In genomic region chr4:140750328-140750727, GRCm38 (mm10) we compare ENCODE assay signal across 8 mouse cellular contexts. TPM values are rescaled to one million over a fixed set of nuclear protein-coding genes. Genes with fewer than 3 reads are reported as not detected.
DNase-seq lines count a peak whose midpoint lies in the region; ATAC-seq lines count a peak whose summit lies in the region.

No protein-coding gene starts in this region.

- DNase-seq in heart, adult 18-20 months: no peak
- DNase-seq in intestine, embryonic 14.5 days (ENCODE audit: low spot score): peak; percentile 69
- no peak for DNase-seq in MN1 (ENCODE audit: low spot score)
- DNase-seq in frontal cortex, adult 2 months (ENCODE audit: extremely low spot score in 1 of 2, low spot score in 1 of 2): no peak

- H3K4me1 ChIP-seq in heart, embryonic 11.5 days (ENCODE audit: control insufficient read depth, insufficient read depth, low read length): peaks cover 35% of the 10 kb centered on the region
- H3K4me1 ChIP-seq in embryonic facial prominence, embryonic 12.5 days: 0 out of 2 replicates have a peak, but pooled peaks cover 3% of the 10 kb centered on the region
- peaks cover 11% of the 10 kb centered on the region; the same call in 1 of the 2 replicates for H3K4me1 ChIP-seq in intestine, embryonic 14.5 days (replicated peaks; ENCODE audit: control insufficient read depth, insufficient read depth, low read length)
- H3K4me1 ChIP-seq in liver, embryonic 16.5 days (ENCODE audit: control insufficient read depth, low read depth, low read length): no peaks in the 10 kb centered on the region
- no peaks in the 10 kb centered on the region for H3K4me1 ChIP-seq in neural tube, embryonic 14.5 days (ENCODE audit: control insufficient read depth, insufficient read depth, low read length)

- 0 out of 2 replicates have a peak overlapping the region, but pooled peaks have one; percentile 13 for H3K4me3 ChIP-seq in heart, embryonic 11.5 days (ENCODE audit: low read depth, low read length)
- no peak overlapping the region for H3K4me3 ChIP-seq in embryonic facial prominence, embryonic 12.5 days
- no peak overlapping the region for H3K4me3 ChIP-seq in intestine, embryonic 14.5 days (ENCODE audit: low read depth, low read length)
- 0 out of 2 replicates have a peak overlapping the region, but pooled peaks have one; percentile 1 for H3K4me3 ChIP-seq in liver, embryonic 16.5 days (ENCODE audit: low read depth, low read length)
- H3K4me3 ChIP-seq in neural tube, embryonic 14.5 days (ENCODE audit: low read depth, low read length): no peak overlapping the region

- no peak for ATAC-seq in heart, embryonic 11.5 days (replicated peaks; ENCODE audit: insufficient number of reproducible peaks, low FRiP score, low TSS enrichment)
- no peak for ATAC-seq in embryonic facial prominence, embryonic 12.5 days (ENCODE audit: insufficient number of reproducible peaks, insufficient read depth, low FRiP score, low TSS enrichment)
- ATAC-seq in intestine, embryonic 14.5 days (replicated peaks; ENCODE audit: low FRiP score, low TSS enrichment, low read depth): peak; percentile 51
- ATAC-seq in liver, embryonic 16.5 days (ENCODE audit: low read depth): 0 out of 2 replicates have a peak, but pooled peaks have one; percentile 45
- ATAC-seq in neural tube, embryonic 14.5 days (ENCODE audit: low read depth): no peak

- H3K27me3 ChIP-seq in heart, embryonic 11.5 days (ENCODE audit: control insufficient read depth, insufficient read depth, low read length): no peaks in the 10 kb centered on the region
- 0 out of 2 replicates have a peak, but pooled peaks cover 6% of the 10 kb centered on the region for H3K27me3 ChIP-seq in embryonic facial prominence, embryonic 12.5 days
- H3K27me3 ChIP-seq in intestine, embryonic 14.5 days (replicated peaks; ENCODE audit: control insufficient read depth, insufficient read depth, low read length): no peaks in the 10 kb centered on the region
- no peaks in the 10 kb centered on the region for H3K27me3 ChIP-seq in liver, embryonic 16.5 days (ENCODE audit: control insufficient read depth, insufficient read depth, low read depth, low read length)
- no peaks in the 10 kb centered on the region for H3K27me3 ChIP-seq in neural tube, embryonic 14.5 days (ENCODE audit: control insufficient read depth, insufficient read depth, low read length)

- H3K9me3 ChIP-seq in heart, embryonic 11.5 days (replicated peaks; ENCODE audit: control insufficient read depth, low read length): no peaks in the 10 kb centered on the region
- H3K9me3 ChIP-seq in embryonic facial prominence, embryonic 12.5 days: no peaks in the 10 kb centered on the region
- H3K9me3 ChIP-seq in intestine, embryonic 14.5 days (ENCODE audit: control insufficient read depth, low read length): no peaks in the 10 kb centered on the region
- no peaks in the 10 kb centered on the region for H3K9me3 ChIP-seq in liver, embryonic 16.5 days (replicated peaks; ENCODE audit: control insufficient read depth, low read length)
- no peaks in the 10 kb centered on the region for H3K9me3 ChIP-seq in neural tube, embryonic 14.5 days (ENCODE audit: control insufficient read depth, low read length)

- H3K4me2 ChIP-seq in heart, embryonic 11.5 days: peak overlapping the region; percentile 53
- peak overlapping the region; percentile 24; the same call in 1 of the 2 replicates for H3K4me2 ChIP-seq in embryonic facial prominence, embryonic 12.5 days (replicated peaks)
- H3K4me2 ChIP-seq in intestine, embryonic 14.5 days (ENCODE audit: low read length): peak overlapping the region; percentile 36
- H3K4me2 ChIP-seq in liver, embryonic 16.5 days (ENCODE audit: low read depth, low read length): peak overlapping the region; percentile 37
- H3K4me2 ChIP-seq in neural tube, embryonic 14.5 days (ENCODE audit: low read depth, low read length): peak overlapping the region; percentile 28

- H3K27ac ChIP-seq in heart, embryonic 11.5 days (ENCODE audit: low read depth, low read length): no peak overlapping the region; the same call in 1 of the 2 replicates
- no peak overlapping the region for H3K27ac ChIP-seq in embryonic facial prominence, embryonic 12.5 days
- H3K27ac ChIP-seq in intestine, embryonic 14.5 days (ENCODE audit: low read depth): no peak overlapping the region
- no peak overlapping the region for H3K27ac ChIP-seq in liver, embryonic 16.5 days (ENCODE audit: low read length)
- no peak overlapping the region for H3K27ac ChIP-seq in neural tube, embryonic 14.5 days (ENCODE audit: low read depth, low read length)

- no peaks in the 10 kb centered on the region for H3K36me3 ChIP-seq in heart, embryonic 11.5 days (ENCODE audit: control insufficient read depth, insufficient read depth, low read length)
- no peaks in the 10 kb centered on the region for H3K36me3 ChIP-seq in embryonic facial prominence, embryonic 12.5 days
- H3K36me3 ChIP-seq in intestine, embryonic 14.5 days (ENCODE audit: control insufficient read depth, insufficient read depth, low read length): no peaks in the 10 kb centered on the region
- no peaks in the 10 kb centered on the region for H3K36me3 ChIP-seq in liver, embryonic 16.5 days (ENCODE audit: control insufficient read depth, insufficient read depth)
- no peaks in the 10 kb centered on the region for H3K36me3 ChIP-seq in neural tube, embryonic 14.5 days (ENCODE audit: control insufficient read depth, insufficient read depth, low read length)

- H3K9ac ChIP-seq in heart, embryonic 11.5 days (ENCODE audit: low read depth, low read length): peak overlapping the region; percentile 34; the same call in 1 of the 2 replicates
- H3K9ac ChIP-seq in embryonic facial prominence, embryonic 12.5 days: no peak overlapping the region
- no peak overlapping the region for H3K9ac ChIP-seq in intestine, embryonic 14.5 days (ENCODE audit: low read length)
- no peak overlapping the region for H3K9ac ChIP-seq in liver, embryonic 16.5 days (ENCODE audit: low read depth, low read length)
- no peak overlapping the region for H3K9ac ChIP-seq in neural tube, embryonic 14.5 days (replicated peaks; ENCODE audit: low read depth, low read length)

- 7% methylated on average over 19 of the region's 19 CpGs for WGBS in heart, embryonic 11.5 days (ENCODE audit: insufficient replicate concordance)
- WGBS in embryonic facial prominence, embryonic 12.5 days: 10% methylated on average over 19 of the region's 19 CpGs
- WGBS in intestine, embryonic 14.5 days: 15% methylated on average over 19 of the region's 19 CpGs
- 9% methylated on average over 19 of the region's 19 CpGs for WGBS in liver, embryonic 16.5 days (ENCODE audit: insufficient replicate concordance)
- 3% methylated on average over 19 of the region's 19 CpGs for WGBS in neural tube, embryonic 14.5 days

RNA-seq across cellular contexts. Expression of gene Padi6, which starts 7.9 kb away (rescaled TPM):
- not detected in 2 replicates for polyA plus RNA-seq in heart, embryonic 11.5 days (2014; fragmentation: Nextera tagmentation; extraction: Ambion mirVana)
- not detected for total RNA-seq in heart, adult 18-20 months (2021)
- 0.09 TPM in 1 of 2 replicates, not detected in the other for polyA plus RNA-seq in embryonic facial prominence, embryonic 12.5 days (2016; fragmentation: Nextera tagmentation; extraction: Ambion mirVana)
- 0.07 TPM in 1 of 2 replicates, not detected in the other for polyA plus RNA-seq in intestine, embryonic 14.5 days (2014; fragmentation: Nextera tagmentation; extraction: Ambion mirVana)
- polyA plus RNA-seq in liver, embryonic 16.5 days (2015; fragmentation: Nextera tagmentation; extraction: Ambion mirVana): not detected in 2 replicates
- polyA plus RNA-seq in neural tube, embryonic 14.5 days (2014; fragmentation: Nextera tagmentation; extraction: Ambion mirVana): 0.08 TPM in 1 of 2 replicates, not detected in the other
- polyA plus RNA-seq in frontal cortex, adult 2 months (2012; rRNA removed): 0.97 and 1.2 TPM in 2 replicates

RNA-seq across cellular contexts. Expression of gene Padi4, which starts 23.7 kb away (rescaled TPM):
- polyA plus RNA-seq in heart, embryonic 11.5 days (2014; fragmentation: Nextera tagmentation; extraction: Ambion mirVana): 1.9 and 2.4 TPM in 2 replicates
- total RNA-seq in heart, adult 18-20 months (2021): 1 to 10 TPM in 1 of 2 experiments, under 1 TPM in 1; 0.51 to 1.5 TPM
- 0.22 TPM in 1 of 2 replicates, not detected in the other for polyA plus RNA-seq in embryonic facial prominence, embryonic 12.5 days (2016; fragmentation: Nextera tagmentation; extraction: Ambion mirVana)
- 2.2 TPM in 2 replicates for polyA plus RNA-seq in intestine, embryonic 14.5 days (2014; fragmentation: Nextera tagmentation; extraction: Ambion mirVana)
- polyA plus RNA-seq in liver, embryonic 16.5 days (2015; fragmentation: Nextera tagmentation; extraction: Ambion mirVana): 3.1 and 4.2 TPM in 2 replicates
- polyA plus RNA-seq in neural tube, embryonic 14.5 days (2014; fragmentation: Nextera tagmentation; extraction: Ambion mirVana): 0.16 and 0.26 TPM in 2 replicates
- 0.04 TPM in 2 replicates for polyA plus RNA-seq in frontal cortex, adult 2 months (2012; rRNA removed)

RNA-seq across cellular contexts. Expression of gene Rcc2, which starts 50.0 kb away (rescaled TPM):
- 23.3 and 24.6 TPM in 2 replicates for polyA plus RNA-seq in heart, embryonic 11.5 days (2014; fragmentation: Nextera tagmentation; extraction: Ambion mirVana)
- 10 to 100 TPM; 12.2 to 14.9 TPM for total RNA-seq in heart, adult 18-20 months (2021)
- 95.5 and 138 TPM in 2 replicates for polyA plus RNA-seq in embryonic facial prominence, embryonic 12.5 days (2016; fragmentation: Nextera tagmentation; extraction: Ambion mirVana)
- polyA plus RNA-seq in intestine, embryonic 14.5 days (2014; fragmentation: Nextera tagmentation; extraction: Ambion mirVana): 29.8 and 30.7 TPM in 2 replicates
- polyA plus RNA-seq in liver, embryonic 16.5 days (2015; fragmentation: Nextera tagmentation; extraction: Ambion mirVana): 8.9 and 9.7 TPM in 2 replicates
- polyA plus RNA-seq in neural tube, embryonic 14.5 days (2014; fragmentation: Nextera tagmentation; extraction: Ambion mirVana): 9.2 and 11.8 TPM in 2 replicates
- 46.3 and 49.8 TPM in 2 replicates for polyA plus RNA-seq in frontal cortex, adult 2 months (2012; rRNA removed)

Comparison
In these comparisons a context has a peak if more than half of its experiments do, and no peak if none do; other contexts are left out.
1. ATAC-seq: peak in intestine, embryonic 14.5 days (single experiment) and liver, embryonic 16.5 days (single experiment); none in heart, embryonic 11.5 days (single experiment), embryonic facial prominence, embryonic 12.5 days (single experiment) and neural tube, embryonic 14.5 days (single experiment).
2. H3K4me3 ChIP-seq: peak in heart, embryonic 11.5 days (single experiment) and liver, embryonic 16.5 days (single experiment); none in embryonic facial prominence, embryonic 12.5 days (single experiment), intestine, embryonic 14.5 days (single experiment) and neural tube, embryonic 14.5 days (single experiment).
3. Peak in every context shown above with its lines, with median percentiles within 50 percentile points of each other: H3K4me2 ChIP-seq.